Mouse (Mus musculus): ENCODE measurements at regions not wholly inside any gene's neighbourhood (a gene's known extent, or its start where the extent isn't known, plus 50 kb on each side); places are given as distances from the start of the nearest gene placed in this dataset.

DNA sequence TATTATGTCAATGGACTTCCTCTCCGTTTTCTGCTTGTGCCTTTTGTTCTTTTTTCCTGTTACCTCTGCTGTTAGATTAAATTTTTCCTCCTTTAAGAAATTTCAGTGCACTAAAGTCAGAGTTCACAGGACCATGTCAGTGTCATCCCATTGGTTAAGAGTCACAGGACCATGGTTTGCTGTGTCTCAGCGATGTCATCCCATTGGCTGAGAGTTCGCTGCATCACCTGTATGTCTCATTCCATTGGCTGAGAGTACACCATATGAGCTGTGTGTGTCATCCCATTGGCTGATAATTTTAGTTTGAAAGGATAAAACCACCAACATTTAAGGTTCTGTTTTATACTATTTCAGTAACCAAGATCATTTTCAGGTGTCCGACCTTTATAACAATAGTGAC is 50.7 kb upstream of the Jade1 start:
- no peak for TF ChIP-seq POLR2A (IDR thresholded peaks at IDR 0.05; ENCODE audit: borderline replicate concordance, extremely low read depth, low read depth, low read length)
- TF ChIP-seq CTCF (IDR thresholded peaks at IDR 0.05; ENCODE audit: insufficient read depth, low read length): no peak
